17 mouse cellular contexts compared by ENCODE assay signal in genomic region chr9:116294073-116294472, GRCm38 (mm10).
DNase-seq lines count a peak whose midpoint lies in the region; ATAC-seq lines count a peak whose summit lies in the region.
"Had no signal": no experiment of that assay in that cellular context is flagged by ENCODE, and none has a peak within 500 bp of the region (broad histone marks: within the 10 kb centered on the region; RNA-seq: fewer than 3 reads in every experiment).

No protein-coding gene starts in this region.

- no peaks in the 10 kb centered on the region for H3K9me3 ChIP-seq in heart, embryonic 10.5 days
- H3K9me3 ChIP-seq: embryonic facial prominence, embryonic 12.5 days; liver, embryonic 15.5 days had no signal

- ATAC-seq in erythroblast, adult 5-6 weeks (replicated peaks; ENCODE audit: low FRiP score, poor library complexity, severe bottlenecking), result no peak

- H3K36me3 ChIP-seq in heart, embryonic 10.5 days, result no peaks in the 10 kb centered on the region
- H3K36me3 ChIP-seq: embryonic facial prominence, embryonic 12.5 days; liver, embryonic 15.5 days had no signal

- 57% methylated on average over 3 of the region's 3 CpGs for WGBS in heart, embryonic 10.5 days

- peaks cover 18% of the 10 kb centered on the region for H3K4me1 ChIP-seq in heart, embryonic 10.5 days
- H3K4me1 ChIP-seq: embryonic facial prominence, embryonic 12.5 days; liver, embryonic 15.5 days had no signal

- no peak overlapping the region for H3K4me3 ChIP-seq in heart, embryonic 10.5 days
- H3K4me3 ChIP-seq: embryonic facial prominence, embryonic 12.5 days; liver, embryonic 15.5 days; myocyte had no signal

- intact Hi-C loops in heart, postnatal 10 days (cut with DNase I), result no loop called here
- intact Hi-C loops in gastrocnemius, postnatal 14 days (cut with DNase I; ENCODE audit: low total_unique reads), result no loop called here

- no peak for DNase-seq in heart, embryonic 10.5 days (ENCODE audit: low spot score)
- no peak for DNase-seq in heart, postnatal 10 days
- peak; percentile 82 for DNase-seq in CD4-positive, CD25-positive, alpha-beta regulatory T cell, adult 2 months (ENCODE audit: low read depth, low spot score)
- peak; percentile 51 for DNase-seq in lung, postnatal 36 days
- peak; percentile 65 to 82 for DNase-seq in thymus, adult 18-20 months
- no peak for DNase-seq in frontal cortex, postnatal 14 days (ENCODE audit: low spot score in 2 of 2)
- no peak for DNase-seq in gastrocnemius, postnatal 14 days
- DNase-seq: adrenal gland, postnatal 25 days; cerebellum, postnatal 14 days; heart, adult 11 months; heart, postnatal 14 days; layer of hippocampus, adult 9-11 months had no signal

- no peaks in the 10 kb centered on the region for H3K27me3 ChIP-seq in heart, embryonic 10.5 days (ENCODE audit: insufficient read depth, poor library complexity, severe bottlenecking)
- H3K27me3 ChIP-seq: embryonic facial prominence, embryonic 12.5 days; liver, embryonic 15.5 days had no signal

- H3K27ac ChIP-seq in heart, embryonic 10.5 days, result peak overlapping the region; percentile 62; the same call in 1 of the 2 replicates
- H3K27ac ChIP-seq: embryonic facial prominence, embryonic 12.5 days; kidney, postnatal 0 days; liver, embryonic 15.5 days had no signal

Comparison
In these comparisons a context has a peak if more than half of its experiments do, and no peak if none do; other contexts are left out.
1. DNase-seq: peak in CD4-positive, CD25-positive, alpha-beta regulatory T cell, adult 2 months (single experiment), lung, postnatal 36 days (single experiment) and thymus, adult 18-20 months (2 of 2); none in heart, embryonic 10.5 days (single experiment), heart, postnatal 10 days (0 of 2), frontal cortex, postnatal 14 days (0 of 2) and gastrocnemius, postnatal 14 days (single experiment).